Mouse (Mus musculus) forelimb bud, embryonic 11.5 days (tissue): ENCODE data around the gene Cbfa2t3.

Source experiments
- DNase-seq: peaks from one replicate; pipeline ENCODE4 v3.0.0-alpha.2; 2012; ENCODE audit warnings: low read depth, low spot score

The Cbfa2t3 gene

DNA sequence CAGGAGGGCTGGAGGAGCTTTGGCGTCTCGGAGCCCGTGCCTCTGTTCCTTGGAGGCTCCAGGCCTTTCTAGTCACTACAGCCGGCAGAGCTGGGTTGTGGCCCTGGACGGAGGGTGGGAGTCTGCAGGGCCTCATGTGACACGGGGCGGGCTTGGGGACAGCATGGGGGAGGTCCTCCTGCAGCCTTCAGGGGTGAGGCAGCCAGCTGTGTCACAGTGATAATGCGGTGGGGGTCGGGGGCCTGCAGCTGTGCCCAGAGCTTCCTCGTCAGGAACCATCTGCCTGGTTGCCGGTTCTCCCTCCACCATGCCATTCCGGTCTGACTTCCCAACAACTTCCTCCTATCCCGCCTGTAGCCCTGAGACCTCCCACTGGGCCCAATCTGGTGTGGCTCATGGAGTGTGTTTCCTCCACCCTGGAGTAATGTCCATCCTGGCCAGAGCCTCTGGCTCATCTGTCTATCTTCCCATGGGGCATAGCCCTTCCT lies at the start of gene Cbfa2t3:
Cbfa2t3 (minus strand) TSS at position 105 of the 488 bp plus-strand sequence.
- no peak for DNase-seq

DNA sequence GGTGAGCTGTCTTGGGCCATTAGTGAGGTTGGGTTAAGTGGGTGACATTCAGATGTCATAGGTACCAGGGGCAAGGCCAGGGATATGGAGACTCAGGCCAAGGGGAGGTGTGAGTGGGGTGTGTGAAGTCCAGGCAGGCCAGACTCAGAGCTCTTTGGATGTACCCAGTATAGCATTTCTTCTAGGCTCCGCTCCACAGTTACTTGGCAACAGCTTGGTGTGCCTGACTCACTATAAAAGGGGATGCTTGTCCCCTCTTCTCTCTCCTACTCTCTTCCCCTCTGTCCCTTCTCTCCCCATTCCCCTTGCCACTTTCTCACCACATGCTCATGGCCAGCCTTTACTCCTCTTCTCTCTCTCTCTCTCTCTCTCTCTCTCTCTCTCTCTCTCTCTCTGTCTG lies 48.9 kb upstream of the Cbfa2t3 start:
- no peak for DNase-seq

DNA sequence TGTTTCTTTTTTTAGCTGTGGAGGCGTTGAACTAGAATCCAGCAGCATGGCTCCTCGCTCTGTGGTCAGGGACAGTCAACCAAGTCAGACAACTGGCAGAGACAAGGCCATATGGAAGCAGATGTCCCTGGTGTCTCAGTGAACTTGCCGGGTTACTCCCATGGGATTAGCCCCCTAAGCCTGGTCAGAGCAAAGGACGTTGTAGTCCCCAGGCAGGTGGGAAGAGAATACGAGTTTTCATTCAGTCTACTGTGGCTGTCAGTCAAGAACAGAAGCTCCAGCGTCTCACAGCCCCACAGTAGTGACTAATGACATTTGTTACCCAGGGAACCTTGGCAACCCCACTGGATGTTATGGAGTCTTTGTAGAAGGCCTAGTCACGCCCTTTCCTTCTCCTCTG lies 47.5 kb upstream of the Cbfa2t3 start:
- no peak for DNase-seq

DNA sequence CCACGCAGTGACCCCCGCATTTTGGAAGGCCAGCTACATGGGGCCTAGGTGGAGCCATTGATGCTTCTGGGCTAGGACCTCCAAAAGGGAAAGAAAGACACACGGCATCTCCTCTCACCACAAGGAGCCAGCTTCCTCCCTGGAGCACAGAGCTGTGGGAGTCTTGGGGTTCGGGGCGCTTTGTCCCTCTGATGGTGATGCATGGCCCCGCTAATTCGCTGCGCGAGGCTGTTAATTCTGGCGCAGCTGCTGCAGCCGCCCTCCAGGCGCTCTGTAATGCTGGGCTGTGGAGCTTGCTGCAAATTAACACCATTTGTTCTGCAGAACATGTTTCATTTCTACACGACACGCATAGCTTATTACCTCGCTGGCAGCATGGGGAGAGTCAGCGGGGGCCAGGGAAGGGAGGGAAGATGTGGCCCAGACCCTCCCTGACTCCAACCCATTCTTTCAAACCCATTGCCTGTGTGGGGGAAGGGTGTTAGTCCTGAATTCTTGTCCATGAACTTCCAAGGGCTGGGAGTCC lies 46.9 kb upstream of the Cbfa2t3 start:
- peak; percentile 47 for DNase-seq

DNA sequence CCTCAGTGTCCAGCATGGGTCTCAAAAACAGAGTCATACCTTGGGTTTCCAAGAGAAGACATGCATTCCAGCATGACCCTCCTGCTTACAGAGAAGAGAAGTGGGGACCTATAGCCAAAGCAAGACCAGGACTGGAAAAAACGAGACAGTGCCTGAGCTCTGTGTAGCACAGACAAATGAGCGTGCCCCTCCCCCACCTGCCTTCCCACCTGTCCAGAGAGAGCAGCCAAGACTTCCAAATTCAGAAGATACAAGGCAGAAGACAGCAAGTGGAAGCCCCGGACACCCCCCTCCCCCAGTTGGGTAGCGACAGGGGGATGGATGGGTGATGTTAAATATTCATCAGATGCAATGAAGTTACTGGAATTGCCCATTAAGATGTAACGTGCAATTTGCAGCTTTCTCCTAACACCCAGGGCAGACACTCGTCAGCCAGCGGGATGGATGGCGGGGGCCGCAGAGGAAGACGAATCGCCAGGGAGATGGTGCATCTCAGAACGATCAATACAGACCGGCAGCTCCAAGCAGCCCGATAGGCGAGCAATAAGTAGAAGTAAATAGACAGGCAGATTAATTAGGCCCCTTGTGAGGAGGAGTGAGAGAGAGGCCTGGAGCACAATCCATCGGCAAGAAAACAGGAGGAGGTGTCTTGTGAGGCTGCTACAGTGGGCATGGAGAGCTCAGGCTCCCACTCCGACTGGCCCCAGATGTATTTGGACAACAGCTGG lies 46.3 kb upstream of the Cbfa2t3 start:
- DNase-seq: no peak

DNA sequence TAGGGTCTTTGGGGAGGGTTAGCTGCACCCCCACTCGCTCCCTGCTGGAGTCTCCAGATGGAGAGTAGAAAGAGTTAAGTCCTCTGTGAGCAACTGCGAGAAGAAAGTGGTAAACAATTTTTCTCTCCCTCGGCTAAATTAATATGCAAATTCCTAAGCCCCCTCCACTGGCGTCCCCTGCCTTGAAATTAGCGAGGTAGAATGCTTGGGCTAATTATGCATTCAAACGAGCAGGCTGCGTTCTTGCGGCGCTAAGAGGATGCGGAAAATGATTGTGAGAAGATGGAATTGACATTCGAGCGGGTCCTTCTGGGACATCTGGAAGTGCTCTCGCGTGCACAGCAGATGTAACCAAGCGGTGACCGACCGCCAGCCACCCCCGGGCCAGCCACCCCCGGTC lies 43.6 kb upstream of the Cbfa2t3 start:
- DNase-seq: no peak

DNA sequence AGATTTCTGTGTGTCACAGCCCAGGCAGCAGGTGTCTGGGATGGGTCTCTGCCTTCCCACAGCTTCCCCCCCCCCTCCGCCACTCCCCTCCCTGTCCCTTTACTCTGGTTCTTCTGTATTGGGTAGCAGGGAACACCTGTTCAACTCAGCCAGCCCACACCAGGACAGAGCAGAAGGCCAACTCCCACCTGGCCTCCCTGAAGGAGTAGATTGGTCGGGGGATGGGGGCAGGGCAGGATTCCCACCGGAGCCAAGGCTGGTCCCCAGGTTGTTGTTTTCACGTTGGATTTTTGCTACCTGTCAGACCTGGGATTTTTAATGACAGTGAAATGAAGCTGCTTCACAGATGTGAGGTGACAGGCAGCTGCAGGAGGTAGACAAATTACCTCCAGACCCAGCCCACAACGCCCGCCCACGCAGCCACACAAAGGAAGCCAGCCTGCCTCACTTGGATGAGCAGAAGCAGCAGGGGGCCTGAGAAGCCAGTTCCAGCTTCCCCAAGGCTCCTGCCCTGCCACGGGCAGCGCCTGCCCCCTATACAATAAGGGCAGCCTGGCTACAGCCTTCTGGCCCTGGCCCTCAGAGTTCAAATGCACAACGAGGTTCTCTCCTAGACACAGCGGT lies 40.3 kb upstream of the Cbfa2t3 start:
- DNase-seq: peak; percentile 20

DNA sequence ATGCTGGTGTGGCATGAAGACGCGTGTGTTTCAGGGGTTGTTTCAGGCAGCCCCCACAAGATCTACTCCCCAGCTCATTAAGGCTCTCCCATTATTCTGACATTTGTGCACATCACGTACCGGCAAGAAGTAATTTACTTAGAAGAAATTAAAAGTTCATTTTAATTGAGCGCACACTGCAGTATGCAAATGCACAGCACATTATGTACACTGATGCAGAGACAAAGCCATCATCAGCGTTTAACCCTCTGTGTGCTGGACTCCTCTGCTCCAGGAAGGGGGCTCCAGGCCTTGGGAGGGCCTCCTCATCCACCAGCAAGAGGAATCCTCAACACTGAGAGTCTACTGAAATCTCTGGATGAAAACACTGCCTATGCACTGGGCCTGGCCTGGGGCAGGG lies 39.0 kb upstream of the Cbfa2t3 start:
- no peak for DNase-seq

DNA sequence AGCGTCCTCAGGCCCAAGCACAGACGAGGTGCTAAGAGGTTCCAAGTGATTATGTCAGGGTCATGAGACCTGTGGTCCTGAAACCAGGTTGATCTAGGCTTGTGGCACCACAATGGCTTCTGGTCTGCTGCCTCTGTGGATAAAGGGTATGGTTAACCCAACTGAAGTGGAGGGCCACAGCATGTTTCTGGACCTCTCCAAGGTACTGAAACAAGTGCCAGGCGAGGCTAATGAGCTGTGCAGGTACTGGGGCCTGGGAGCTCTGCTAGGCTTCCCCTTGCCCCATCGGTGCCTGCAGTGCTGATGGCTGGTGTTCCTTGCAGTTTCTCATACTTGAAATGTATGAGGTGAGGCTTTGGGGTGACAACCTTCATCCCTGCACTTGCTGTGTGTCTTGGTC lies 38.2 kb upstream of the Cbfa2t3 start:
- peak; percentile 63 for DNase-seq

DNA sequence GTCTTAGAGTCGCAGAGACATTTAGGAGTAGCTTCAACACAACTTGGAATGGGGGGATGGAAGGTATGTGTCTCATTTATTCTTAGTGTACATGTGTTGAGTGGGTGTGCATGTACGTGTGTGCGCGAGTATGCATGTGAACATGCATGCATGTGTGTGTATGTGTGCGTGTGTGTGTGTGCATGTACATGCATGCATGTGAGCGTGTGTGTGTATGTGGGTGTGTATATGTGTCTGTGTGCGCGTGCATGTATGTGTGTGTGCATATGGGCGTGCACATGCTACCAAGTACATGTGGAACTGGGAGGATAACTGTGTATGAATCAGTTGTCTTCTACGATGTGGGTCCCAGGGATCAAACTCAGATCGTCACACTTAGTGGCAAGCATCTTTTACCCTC lies 37.7 kb upstream of the Cbfa2t3 start:
- DNase-seq: no peak

DNA sequence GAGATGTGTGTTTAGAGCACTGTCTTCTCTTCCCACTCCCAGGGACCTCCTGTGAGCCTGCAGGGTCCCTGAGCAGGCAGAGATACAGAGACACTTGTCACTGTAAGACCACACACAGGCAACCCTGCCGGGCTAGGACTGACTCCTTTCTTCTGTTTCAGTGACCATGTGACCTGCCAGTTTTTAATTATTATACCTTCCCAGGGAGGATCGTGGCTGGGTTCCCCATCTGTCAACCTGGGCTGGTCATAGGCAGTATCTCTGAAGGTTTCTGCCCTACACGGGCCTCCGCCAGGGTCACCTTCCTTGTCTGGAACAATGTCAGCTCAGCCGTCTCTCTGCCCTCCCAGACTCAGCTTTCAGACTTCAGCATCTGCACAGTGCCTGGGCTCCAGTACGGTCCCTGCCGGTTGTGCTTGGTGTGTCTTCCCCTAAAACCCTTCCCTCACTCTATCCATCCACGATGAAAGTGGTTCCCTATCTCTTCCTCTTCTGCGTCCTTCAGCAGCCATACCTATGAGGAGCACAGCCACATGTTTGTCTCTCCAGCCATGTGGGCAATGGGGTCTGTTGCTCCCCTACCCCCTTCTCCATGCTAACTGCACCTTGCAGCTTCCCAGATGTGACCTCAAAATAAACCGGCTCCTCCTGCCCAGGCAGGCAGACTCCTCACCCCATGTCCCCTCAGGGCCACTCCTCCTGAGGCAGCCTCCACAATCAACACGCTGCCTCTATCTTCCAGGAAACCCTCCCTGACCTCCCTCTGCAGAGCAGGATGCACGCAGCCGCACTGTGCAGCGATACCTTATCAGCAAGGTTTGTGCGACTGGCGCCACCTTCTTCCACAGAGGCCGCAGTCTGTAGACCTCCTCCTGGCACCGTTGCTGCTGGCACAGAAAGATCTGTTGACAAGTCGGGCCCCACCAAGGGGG lies 36.9 kb upstream of the Cbfa2t3 start:
- DNase-seq: no peak

DNA sequence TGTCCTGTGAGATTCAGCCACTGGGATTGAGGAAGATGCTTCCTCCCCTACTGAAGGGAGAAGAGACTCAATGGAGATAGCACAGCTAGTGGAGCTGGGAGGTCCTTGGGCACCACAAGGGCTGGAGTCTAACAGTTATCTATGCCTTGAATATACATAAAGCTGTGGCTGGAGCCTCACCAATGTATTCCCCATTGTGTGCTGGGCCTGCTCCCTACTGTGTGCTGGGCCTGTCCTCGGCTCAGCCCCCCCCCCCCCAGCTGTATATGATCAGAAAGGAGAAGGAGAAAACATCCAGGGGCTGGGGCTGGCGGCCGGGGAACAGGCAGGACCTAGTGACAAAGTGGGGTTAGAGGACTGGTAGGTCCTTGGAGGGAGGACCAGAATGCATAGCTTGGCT lies 36.2 kb upstream of the Cbfa2t3 start:
- no peak for DNase-seq

DNA sequence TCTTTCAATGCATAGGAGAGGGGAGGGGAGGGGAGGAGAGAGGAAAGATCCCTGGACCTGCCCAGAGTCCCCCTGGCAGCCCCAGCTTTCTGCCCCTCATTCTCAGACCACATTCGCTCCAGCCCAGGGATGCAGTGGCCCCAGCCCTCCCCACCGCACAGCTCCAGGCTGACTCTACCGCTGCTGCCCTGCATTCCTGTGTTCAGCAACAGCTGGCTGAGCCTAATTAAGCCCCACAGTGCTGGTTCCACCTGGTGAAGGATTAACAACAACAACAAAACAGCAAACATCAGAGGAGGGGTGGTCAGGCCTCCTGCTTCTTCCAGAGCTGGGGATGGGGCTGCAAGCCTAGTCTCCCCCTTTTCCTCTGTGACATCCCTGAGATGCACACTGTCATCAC lies 29.7 kb upstream of the Cbfa2t3 start:
- peak; percentile 52 for DNase-seq

DNA sequence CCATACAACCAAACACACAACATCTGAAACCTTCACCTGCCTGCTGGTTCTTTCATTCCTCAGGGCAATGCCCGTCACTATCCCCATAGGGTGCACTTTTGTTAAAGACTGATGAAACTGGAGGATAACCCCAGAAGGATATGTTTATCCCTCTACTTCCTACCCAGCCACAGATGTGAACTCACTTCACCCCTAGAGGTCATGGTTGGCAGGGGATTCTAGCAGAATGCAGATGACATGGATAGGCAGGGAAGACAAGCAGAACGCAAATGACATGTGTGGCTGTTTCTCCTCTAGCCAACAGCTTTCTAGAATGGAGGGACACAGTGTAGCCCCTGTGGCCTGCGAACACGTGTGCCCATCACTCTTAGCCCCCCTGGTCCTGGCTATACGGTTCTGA lies 28.5 kb upstream of the Cbfa2t3 start:
- no peak for DNase-seq

DNA sequence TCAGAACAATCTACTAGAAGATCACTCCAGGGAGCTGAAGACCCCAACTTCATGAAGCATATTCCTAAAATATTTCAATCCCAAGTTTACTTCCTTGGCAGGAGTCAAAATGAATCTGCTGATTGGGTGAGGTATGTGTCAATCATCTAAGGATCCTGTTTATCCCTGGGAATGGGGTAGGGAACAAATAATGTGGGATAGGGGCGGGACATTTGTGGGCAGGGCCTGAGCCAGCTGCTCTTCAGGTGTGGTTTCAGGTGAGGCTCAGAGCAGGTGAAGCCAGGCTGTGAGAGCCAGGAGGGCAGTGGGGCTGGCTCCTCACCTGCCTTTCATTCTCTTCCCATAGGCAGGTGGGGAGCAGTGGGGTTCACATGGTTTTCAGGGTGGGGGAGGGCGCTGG lies 27.9 kb upstream of the Cbfa2t3 start:
- DNase-seq: no peak

DNA sequence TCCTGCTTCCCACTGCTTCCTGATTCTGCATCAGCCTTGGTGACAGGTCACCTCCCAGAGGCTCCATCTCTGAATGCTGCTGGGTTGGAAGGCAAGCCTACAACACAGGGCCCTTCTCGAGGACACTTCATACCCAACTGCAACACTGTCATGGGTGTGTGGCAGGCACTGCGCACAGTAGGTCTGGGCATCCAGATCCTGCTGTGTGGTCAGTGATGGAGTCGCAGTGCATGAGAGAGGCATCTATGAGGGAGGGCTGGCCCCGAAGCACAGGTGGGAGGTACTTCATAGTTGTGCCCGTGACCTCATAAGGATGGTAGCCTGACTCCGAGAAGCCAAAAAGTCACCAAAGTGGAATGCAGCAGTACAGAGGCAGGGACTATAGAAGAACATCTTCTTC lies 26.3 kb upstream of the Cbfa2t3 start:
- DNase-seq: no peak

DNA sequence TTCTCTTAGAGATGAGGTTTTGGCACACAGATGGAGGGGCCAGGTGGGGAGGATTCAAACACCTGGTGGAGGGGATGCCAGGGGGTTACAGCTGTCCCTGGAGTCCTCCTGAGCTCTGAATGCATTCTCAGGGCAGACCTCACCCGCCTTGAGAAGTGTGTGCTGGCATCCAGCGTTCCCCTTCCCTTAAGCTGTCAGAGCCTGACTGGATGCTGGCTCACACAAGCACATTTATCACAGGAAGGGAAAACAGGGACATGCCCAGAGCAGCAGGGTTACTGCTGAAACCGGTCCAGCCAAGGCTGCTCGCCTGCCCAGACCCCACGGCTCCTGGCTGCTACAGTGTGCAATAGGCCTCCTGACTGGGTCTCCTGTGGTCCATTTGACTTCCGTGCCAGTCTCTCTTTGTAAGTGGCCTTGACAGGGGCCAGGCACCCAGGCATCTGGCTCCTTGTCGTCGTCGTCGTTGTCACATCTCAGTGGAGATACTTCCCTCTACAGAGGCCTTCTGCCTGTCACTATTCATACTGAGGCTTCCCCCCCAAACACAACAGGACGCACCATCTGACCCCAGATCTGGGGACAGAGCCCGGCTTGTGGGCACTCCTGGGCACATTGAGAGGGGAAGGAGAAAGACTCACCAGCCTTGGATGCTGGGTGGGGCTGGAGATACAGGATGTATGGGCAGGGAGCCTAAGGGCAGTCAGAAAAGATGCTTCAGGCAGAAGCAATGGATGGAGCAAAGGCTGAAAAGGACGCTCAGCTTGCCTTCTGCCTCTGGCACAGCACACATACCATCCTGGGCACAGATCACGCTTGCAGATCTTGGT lies 22.1 kb upstream of the Cbfa2t3 start:
- no peak for DNase-seq

DNA sequence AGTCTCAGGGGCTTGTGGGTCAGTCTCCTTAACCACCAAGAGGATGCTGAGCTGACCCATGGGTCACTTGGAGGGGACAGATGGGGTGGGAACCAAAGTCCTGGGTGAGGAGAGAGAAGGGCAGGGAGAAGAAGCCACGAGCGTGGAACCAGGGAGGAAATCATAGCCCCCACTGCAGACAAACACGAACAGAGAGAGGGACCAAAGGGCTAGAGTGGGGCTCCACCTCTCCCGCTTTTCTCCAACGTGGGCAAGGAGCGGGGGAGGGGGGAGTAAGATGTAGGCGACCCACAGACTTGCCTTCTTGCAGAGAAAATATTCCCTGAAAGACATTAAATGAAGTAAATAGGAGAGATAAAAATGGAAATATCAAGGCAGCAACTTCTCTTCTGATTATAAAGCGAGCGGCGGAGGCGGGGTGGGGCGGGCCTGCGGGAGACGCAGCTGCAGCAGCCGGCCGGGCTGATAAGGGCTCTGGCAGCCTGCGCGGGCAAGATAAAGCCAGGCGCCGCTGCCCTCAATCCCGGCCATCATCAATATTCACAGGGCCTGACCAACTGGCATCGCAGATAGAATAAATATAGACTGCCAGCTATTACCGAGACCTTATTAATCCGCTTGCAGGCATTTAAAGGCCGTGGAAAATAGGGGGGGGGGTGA lies 21.3 kb upstream of the Cbfa2t3 start:
- DNase-seq: no peak

DNA sequence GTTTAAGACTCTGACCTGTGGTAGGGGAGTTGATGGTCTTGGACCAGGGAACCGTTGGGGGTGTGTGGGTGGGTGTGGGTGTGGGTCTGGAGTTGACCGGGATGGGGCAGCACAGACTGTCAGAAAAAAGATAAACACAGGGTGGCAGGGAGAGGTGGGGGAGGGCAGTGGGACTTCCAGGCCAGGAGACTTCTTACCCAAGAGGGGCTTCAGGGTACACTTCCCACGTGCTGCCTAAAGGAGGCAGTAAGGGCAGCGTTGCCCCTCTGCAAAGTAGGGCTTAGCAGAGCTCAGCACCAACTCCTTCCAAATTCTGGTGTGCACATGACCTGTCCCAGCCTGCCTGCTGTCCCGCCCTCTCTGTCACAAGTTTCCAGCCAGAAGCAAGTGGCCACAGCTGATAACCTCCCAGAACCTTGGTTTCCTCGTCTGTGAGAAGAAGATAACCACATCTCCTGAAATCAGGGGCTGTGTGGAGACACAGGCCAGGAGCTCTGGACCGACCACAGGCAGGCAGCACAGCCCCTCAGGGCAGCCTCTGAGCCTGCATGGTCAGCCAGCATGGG lies 20.7 kb upstream of the Cbfa2t3 start:
- DNase-seq: no peak
